Mouse (Mus musculus) heart, adult 18-20 months (tissue): ENCODE measurements at regions not wholly inside any gene's neighbourhood (a gene's known extent, or its start where the extent isn't known, plus 50 kb on each side); places are given as distances from the start of the nearest gene placed in this dataset.

ENCODE experiments used
- DNase-seq, 2 experiments: peaks; one replicate each; pipeline ENCODE4 v3.0.0; 2021 to 2022; ENCODE audit warnings: mixed read lengths in 1 of 2

DNA sequence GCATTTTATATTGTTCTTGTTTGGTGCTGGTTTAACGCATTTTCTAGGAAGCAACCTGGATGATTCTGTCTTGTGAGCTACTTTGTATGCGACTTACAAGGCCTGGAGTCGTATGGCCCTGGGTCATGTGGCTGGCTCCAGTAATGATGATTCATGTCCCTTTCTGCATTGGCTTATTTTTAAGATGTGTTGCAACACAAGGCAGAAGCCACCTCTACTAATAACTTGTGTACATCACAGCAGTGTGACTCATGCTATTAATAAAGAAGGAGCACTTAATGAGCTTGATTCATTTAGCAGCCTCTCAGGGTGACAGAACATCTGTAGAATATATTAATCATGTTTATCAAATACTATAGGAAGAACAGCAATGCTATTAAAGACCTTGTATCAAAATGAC is 84.0 kb downstream of the Slc5a7 start:
- DNase-seq, result no peak

DNA sequence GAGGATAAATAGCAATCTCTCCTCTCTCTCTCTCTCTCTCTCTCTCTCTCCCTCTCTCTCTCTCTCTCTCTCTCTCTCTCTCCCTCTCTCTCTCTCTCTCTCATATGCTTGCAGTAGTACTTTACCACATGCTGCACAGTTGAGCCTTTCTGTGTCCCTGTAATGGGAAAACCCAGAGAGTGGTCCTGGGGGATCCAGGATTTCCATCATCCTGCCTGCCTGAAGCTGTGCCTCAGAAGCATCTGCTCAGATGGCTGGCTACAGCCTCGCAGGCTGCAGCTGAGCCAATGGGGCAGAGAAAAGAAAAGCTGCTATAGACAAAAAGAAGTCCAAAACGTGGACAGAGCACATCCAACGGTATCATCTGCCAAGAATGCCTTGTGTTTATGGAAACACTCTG is 97.1 kb downstream of the Slc5a7 start:
- DNase-seq, result no peak

DNA sequence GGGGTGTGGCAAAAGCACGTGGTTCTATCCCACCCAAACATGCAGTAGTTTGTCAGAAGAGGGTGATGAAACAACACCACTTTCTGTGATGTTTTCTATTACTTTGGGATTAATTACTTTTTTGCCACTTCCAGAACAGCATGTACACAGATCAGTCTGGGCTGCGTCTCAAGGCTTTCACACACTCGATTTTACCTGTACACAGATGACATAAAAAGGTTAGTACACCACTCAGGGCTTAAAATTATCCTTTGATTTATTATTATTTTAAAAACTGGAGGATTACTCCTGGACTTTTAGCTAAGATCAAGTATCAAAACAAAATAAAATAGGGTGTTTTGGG is 106.6 kb downstream of the Slc5a7 start:
- no peak for DNase-seq

DNA sequence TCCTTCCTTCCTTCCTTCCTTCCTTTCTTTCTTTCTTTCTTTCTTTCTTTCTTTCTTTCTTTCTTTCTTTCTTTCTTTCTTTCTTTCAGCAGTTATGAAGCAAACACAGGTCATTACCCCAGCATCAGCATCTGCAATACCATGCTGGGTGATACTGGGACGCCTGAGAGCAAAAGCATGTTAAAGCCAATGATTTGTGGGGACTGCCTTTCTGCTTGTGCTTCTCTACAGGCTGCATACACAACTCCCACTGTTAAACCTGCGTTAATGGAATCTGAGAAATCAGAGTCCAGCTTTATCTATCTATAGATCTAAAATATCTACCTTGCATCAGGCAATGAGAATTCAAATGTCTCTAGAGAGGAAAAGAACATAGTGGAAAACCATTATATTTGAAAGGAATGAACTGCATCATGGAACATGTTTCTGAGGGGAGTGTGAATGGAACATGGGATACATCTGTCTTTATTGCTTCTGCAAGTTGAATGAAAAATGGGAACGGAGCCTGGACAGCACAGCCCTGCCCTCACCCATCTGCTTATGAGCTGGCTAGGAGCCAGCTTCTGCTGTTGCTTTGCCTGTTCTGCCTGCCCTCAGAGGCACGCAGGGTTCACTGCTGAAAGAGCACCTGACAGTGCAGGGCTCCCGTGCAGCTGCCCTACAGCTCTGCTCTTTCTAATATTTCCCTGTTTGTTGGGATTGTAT is 107.2 kb downstream of the Slc5a7 start:
- peak; percentile 1 for DNase-seq

DNA sequence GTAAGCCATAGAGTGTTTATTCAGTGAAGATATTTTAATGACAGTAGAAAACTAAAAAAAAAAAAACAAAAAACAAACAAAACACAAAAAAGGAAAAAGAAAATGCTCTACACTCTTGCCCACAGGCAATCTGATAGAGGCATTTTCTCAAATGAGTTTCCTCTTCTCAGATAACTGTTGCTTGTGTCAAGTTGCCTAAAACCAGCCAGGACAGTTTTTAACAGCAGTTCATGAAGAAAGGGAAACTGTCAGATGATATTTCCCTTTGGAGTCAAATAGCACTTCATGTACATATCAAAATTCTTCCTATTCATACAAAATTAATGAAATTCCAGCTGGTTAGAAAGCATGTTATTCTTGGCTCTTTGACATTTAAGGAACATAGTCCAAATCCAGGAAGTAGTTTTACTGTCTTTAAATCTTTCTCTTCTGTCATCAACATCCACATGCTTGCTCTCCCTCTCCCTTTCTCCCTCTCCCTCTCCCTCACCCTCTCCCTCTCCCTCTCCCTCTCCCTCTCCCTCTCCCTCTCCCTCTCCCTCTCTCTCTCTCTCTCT is 109.8 kb downstream of the Slc5a7 start:
- no peak for DNase-seq

DNA sequence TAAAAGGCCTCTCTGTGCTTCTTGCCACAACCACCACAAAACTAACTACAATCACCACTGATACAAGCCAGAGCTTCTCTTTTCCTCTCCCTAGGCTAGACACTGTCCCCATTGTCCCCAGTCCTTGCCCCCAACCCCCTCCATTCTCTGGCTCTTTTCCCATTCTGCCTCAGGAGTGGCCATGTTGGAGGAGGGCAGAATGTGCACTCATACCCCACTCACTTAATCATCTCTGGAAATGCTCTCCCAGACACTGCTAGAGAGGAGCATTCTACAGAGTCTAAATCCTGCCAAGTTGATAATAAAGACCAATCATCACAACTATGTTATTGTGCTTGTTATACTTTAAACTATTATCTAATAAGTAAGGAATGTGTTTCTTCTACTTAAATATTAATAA is 116.8 kb downstream of the Slc5a7 start:
- no peak for DNase-seq

DNA sequence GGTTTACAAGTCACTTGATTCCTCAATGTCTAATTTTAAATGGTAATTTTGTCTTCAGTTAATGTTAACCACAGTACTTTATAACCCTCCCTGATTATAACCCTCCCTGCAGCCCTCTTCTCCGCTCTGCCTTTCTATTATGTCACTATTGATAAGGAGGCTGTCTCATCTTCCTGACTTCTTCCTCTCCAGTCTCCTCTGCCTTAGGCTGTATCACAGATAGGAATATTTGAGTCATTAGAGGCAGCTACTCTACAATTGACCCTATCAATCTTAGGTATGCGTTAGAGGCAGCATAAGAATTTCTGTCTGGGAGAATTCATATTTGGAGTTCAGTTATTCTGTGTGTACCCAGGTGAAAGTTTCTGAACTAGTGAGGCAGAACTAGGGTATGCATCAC is 118.3 kb downstream of the Slc5a7 start:
- no peak for DNase-seq

DNA sequence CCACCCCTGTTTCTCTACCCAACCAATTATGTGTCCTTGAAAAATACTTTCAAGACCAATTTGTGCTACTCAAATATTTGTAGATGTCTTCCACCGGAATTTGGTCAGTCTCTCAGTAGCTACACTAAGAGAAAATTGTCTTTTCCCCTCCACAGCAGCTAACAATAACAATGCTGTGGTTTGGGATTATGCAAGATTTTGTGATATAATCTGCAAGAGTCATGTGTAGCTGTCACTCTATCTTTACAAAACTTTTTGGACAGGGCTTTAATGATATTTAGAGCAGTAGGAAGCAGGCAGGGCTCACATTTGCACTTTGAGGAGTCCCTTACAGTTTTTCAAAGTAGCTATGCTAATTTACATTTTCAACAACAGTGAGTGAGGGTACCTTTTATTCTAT is 128.1 kb downstream of the Slc5a7 start:
- no peak for DNase-seq

DNA sequence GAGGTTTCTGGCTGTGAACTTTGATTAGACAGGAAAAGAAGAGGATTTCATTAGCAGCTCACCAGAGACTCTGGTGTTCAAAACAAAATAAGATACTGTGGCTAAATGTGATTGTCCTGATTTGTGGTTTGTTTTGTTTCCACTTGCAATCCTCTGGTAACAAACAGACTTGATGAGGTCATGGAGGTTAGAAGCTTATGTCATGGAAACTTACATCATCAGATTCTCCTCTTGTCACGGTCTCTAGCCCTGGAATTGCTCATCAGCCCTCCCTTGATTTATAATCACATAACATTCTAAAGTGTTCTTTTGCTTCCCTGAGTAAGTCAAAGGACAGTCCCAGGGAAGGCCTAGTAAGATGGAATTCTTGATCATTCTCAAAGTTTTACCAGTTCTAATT is 130.8 kb downstream of the Slc5a7 start:
- DNase-seq, result no peak

DNA sequence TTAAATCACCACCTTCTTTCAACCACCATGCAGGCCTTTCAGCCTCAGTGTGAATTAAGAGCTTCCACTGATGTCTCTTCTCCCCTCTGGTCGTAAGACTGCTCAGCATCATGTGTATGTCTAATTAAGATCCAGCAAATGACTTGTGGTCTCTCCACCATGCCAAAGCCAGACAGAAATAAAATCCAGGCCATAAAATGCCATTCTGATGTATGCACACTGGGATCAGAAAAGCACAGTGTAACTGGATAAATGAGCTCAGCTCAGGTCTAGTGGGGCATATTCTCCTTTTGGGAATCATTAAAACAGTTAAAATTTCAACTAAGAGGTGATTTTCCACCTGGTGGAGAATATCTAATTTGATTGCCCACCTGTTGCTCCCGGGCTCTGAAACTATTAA is 136.5 kb downstream of the Slc5a7 start:
- no peak for DNase-seq

DNA sequence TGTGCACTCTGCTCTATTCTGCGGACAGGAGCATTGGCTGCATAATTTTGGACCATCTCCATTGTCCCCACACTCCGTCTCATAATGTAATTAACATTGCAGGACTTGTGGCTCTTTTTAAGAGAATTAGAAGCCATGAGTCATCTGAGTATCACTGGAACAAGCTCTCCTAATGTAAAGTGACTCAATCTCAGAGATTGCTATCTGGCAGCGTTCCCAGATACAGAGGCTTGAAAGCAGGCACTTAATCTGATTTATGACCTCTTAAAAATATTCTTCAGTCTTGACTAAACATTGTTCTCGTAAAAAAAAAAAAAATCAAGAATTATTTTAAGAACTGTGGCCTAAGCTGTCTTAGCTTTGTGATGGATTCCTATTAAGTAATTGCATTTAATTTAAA is 140.1 kb downstream of the Slc5a7 start:
- DNase-seq, result no peak

DNA sequence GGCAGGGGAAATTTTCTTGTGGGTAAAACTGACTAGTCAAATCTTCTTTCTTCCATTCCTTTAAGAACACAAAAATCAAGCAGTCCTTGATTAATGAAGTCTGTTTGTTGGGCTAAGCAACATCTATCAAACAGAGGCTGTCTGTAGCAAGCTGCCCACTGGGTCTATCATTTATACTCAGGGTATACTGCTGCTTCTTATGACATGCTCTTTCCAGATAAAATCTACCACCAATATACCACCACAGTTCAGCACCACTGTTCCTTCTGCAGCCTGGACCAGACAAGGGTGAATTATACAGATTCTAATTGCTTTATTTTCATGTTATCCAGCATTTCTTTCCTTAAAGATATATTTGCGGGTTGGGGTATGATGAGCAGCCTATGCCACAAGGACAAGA is 140.5 kb downstream of the Slc5a7 start:
- no peak for DNase-seq

DNA sequence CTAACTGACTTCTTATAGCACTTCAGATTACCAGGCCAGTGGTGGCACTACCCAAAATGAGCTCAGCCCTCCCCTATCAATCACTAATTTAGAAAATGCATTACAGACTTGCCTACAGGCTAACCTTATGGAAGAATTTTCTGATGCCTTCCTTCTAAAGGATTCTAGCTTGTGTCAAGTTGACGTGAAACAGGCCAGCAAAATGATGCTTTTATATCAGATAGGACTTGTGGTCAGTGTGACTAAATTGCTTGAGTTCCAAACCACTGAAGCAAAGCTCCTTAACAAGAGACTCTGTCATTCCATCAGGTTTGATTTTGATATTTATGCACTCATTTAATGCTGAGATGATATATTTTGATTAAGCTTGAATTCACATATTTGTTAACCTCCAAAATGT is 143.0 kb downstream of the Slc5a7 start:
- no peak for DNase-seq

DNA sequence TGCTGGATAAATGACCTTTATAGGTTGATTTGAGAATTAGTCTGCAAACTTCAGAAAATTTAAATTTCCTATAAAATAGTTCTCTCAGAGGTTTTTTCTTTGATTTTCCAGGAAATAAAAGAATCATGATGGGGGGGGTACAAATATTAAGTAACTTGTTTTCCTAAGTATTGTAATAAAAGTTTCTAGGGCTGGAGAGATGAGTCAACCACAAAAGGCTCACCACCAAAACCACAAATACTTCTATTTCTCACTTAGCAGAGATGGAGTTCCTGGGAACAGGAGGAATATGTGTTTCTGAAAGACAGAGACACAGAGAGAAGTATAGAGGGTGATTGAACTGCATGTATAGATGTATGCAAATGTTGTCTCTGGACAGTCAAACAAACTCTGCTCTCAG is 144.3 kb downstream of the Slc5a7 start:
- no peak for DNase-seq
